Mouse (Mus musculus): ENCODE results near the gene Gm49373. TPM values are rescaled to one million over a fixed set of nuclear protein-coding genes. Genes with fewer than 3 reads are reported as not detected.

The Gm49373 gene
- polyA plus RNA-seq, 1 experiment from 2014 or later, result 0.84 TPM

MicroRNAs encoded within 50 kb of the gene (microRNA counts, 519-probe panel; counts per million panel counts)
- 3,233 counts per million, percentile 75 among the panel's probes with 10 or more counts for microRNA mmu-miR-1900

Small RNA genes lying within 50 kb of the gene (microRNA-seq; reads per million reads assigned to microRNA genes)
- gene Mir1900 (not detected), gene Mir7082 (not detected)

Other genes with a start within 250 kb of the Gm49373 start
- gene A230050P20Rik, start 204.5 kb downstream of the Gm49373 start, polyA plus RNA-seq (2015; fragmentation: Nextera tagmentation; extraction: Ambion mirVana), result 18.8 and 20.1 TPM in 2 replicates
- gene Angptl6, start 193.4 kb downstream of the Gm49373 start, polyA plus RNA-seq (2015; fragmentation: Nextera tagmentation; extraction: Ambion mirVana), result 2.9 and 3.6 TPM in 2 replicates
- gene Ppan, start 184.9 kb downstream of the Gm49373 start, polyA plus RNA-seq (2015; fragmentation: Nextera tagmentation; extraction: Ambion mirVana), result 94.3 and 95.3 TPM in 2 replicates
- 299 and 319 TPM in 2 replicates for gene Eif3g, start 174.5 kb downstream of the Gm49373 start, polyA plus RNA-seq (2015; fragmentation: Nextera tagmentation; extraction: Ambion mirVana)
- 107 and 110 TPM in 2 replicates for gene Dnmt1, start 113.2 kb downstream of the Gm49373 start, polyA plus RNA-seq (2015; fragmentation: Nextera tagmentation; extraction: Ambion mirVana)
- 35.1 and 37.7 TPM in 2 replicates for gene S1pr2, start 96.3 kb downstream of the Gm49373 start, polyA plus RNA-seq (2015; fragmentation: Nextera tagmentation; extraction: Ambion mirVana)
- 161 and 169 TPM in 2 replicates for gene Mrpl4, start 70.4 kb downstream of the Gm49373 start, polyA plus RNA-seq (2015; fragmentation: Nextera tagmentation; extraction: Ambion mirVana)
- gene Icam1, start 57.1 kb downstream of the Gm49373 start, polyA plus RNA-seq (2015; fragmentation: Nextera tagmentation; extraction: Ambion mirVana), result 14.2 and 18.0 TPM in 2 replicates
- gene Icam4, start 43.7 kb downstream of the Gm49373 start, polyA plus RNA-seq (2015; fragmentation: Nextera tagmentation; extraction: Ambion mirVana), result 0.84 and 0.91 TPM in 2 replicates
- 0.39 and 0.45 TPM in 2 replicates for gene Icam5, start 41.0 kb downstream of the Gm49373 start, polyA plus RNA-seq (2015; fragmentation: Nextera tagmentation; extraction: Ambion mirVana)
- 0.59 and 0.64 TPM in 2 replicates for gene Zglp1, start 6.0 kb downstream of the Gm49373 start, polyA plus RNA-seq (2015; fragmentation: Nextera tagmentation; extraction: Ambion mirVana)
- gene Fdx1l, start 518 bp upstream of the Gm49373 start, polyA plus RNA-seq (2015; fragmentation: Nextera tagmentation; extraction: Ambion mirVana), result 56.1 and 65.7 TPM in 2 replicates
- gene Gm38431, start 18.9 kb upstream of the Gm49373 start, polyA plus RNA-seq (2015; fragmentation: Nextera tagmentation; extraction: Ambion mirVana), result 2.1 and 3.7 TPM in 2 replicates
- 66.8 and 78.7 TPM in 2 replicates for gene Raver1, start 18.9 kb upstream of the Gm49373 start, polyA plus RNA-seq (2015; fragmentation: Nextera tagmentation; extraction: Ambion mirVana)
- gene Tyk2, start 58.1 kb upstream of the Gm49373 start, polyA plus RNA-seq (2015; fragmentation: Nextera tagmentation; extraction: Ambion mirVana), result 16.1 and 16.3 TPM in 2 replicates
- gene Cdc37, start 76.9 kb upstream of the Gm49373 start, polyA plus RNA-seq (2015; fragmentation: Nextera tagmentation; extraction: Ambion mirVana), result 359 and 386 TPM in 2 replicates
- 14.3 and 15.3 TPM in 2 replicates for gene Pde4a, start 92.6 kb upstream of the Gm49373 start, polyA plus RNA-seq (2015; fragmentation: Nextera tagmentation; extraction: Ambion mirVana)
- gene Keap1, start 166.3 kb upstream of the Gm49373 start, polyA plus RNA-seq (2015; fragmentation: Nextera tagmentation; extraction: Ambion mirVana), result 67.4 and 68.1 TPM in 2 replicates
- gene S1pr5, start 175.3 kb upstream of the Gm49373 start, polyA plus RNA-seq (2015; fragmentation: Nextera tagmentation; extraction: Ambion mirVana), result 0.13 and 0.14 TPM in 2 replicates
- 58.7 and 64.1 TPM in 2 replicates for gene Atg4d, start 192.2 kb upstream of the Gm49373 start, polyA plus RNA-seq (2015; fragmentation: Nextera tagmentation; extraction: Ambion mirVana)
- 14.6 and 20.0 TPM in 2 replicates for gene Kri1, start 214.9 kb upstream of the Gm49373 start, polyA plus RNA-seq (2015; fragmentation: Nextera tagmentation; extraction: Ambion mirVana)
- gene Cdkn2d, start 218.3 kb upstream of the Gm49373 start, polyA plus RNA-seq (2015; fragmentation: Nextera tagmentation; extraction: Ambion mirVana), result 50.9 and 51.7 TPM in 2 replicates
- 45.2 and 48.9 TPM in 2 replicates for gene Ap1m2, start 239.2 kb upstream of the Gm49373 start, polyA plus RNA-seq (2015; fragmentation: Nextera tagmentation; extraction: Ambion mirVana)
- 116 and 122 TPM in 2 replicates for gene Slc44a2, start 247.6 kb upstream of the Gm49373 start, polyA plus RNA-seq (2015; fragmentation: Nextera tagmentation; extraction: Ambion mirVana)